Mouse (Mus musculus) liver, adult 2 months (tissue): ENCODE measurements at regions not wholly inside any gene's neighbourhood (a gene's known extent, or its start where the extent isn't known, plus 50 kb on each side); places are given as distances from the start of the nearest gene placed in this dataset.

ENCODE experiments used
- DNase-seq: peaks from one replicate; pipeline ENCODE4 v3.0.0-alpha.2; 2011; ENCODE audit warnings: low read depth, low spot score; ENCODE audit errors: extremely low read depth
- H3K27ac ChIP-seq: fragments of 200-500 bp; replicated peaks from 2 replicates; pipeline ENCODE4 v1.5.1; 2012; ENCODE audit warnings: low read depth, mild to moderate bottlenecking, control low read depth, inconsistent platforms, low read length; ENCODE audit not compliant: insufficient read depth
- H3K27me3 ChIP-seq: fragments of 200-500 bp; 2 replicates; pipeline ENCODE4 v1.6.1; 2012; ENCODE audit warnings: mild to moderate bottlenecking, moderate library complexity, low read length, inconsistent platforms; ENCODE audit not compliant: control insufficient read depth, insufficient read depth
- H3K36me3 ChIP-seq: fragments of 200-500 bp; 2 replicates; pipeline ENCODE4 v1.6.1; 2012; ENCODE audit warnings: low read length, inconsistent platforms; ENCODE audit not compliant: control insufficient read depth, insufficient read depth
- H3K4me1 ChIP-seq: fragments of 200-500 bp; 2 replicates; pipeline ENCODE4 v1.6.1; 2011; ENCODE audit warnings: low read length; ENCODE audit not compliant: control insufficient read depth, insufficient read depth
- H3K4me3 ChIP-seq: fragments of 200-500 bp; 2 replicates; pipeline ENCODE4 v1.5.1; 2011; ENCODE audit warnings: low read depth, mild to moderate bottlenecking, control low read depth, low read length, moderate library complexity; ENCODE audit not compliant: insufficient read depth
- H3K79me2 ChIP-seq: fragments of 200-500 bp; 2 replicates; pipeline ENCODE4 v1.6.1; 2012; ENCODE audit warnings: inconsistent platforms, mild to moderate bottlenecking, low read length, moderate library complexity; ENCODE audit not compliant: control insufficient read depth, insufficient read depth
- H3K9ac ChIP-seq: fragments of 200-500 bp; 2 replicates; pipeline ENCODE4 v1.6.1; 2012; ENCODE audit warnings: low read depth, mild to moderate bottlenecking, control low read depth, inconsistent platforms, low read length
- CTCF ChIP-seq: fragments of 200-500 bp; IDR thresholded peaks from 2 replicates; pipeline ENCODE4 v1.5.1; 2011; ENCODE audit warnings: low read depth, low read length, control low read depth
- POLR2A ChIP-seq: fragments of 200-500 bp; IDR thresholded peaks from 2 replicates; pipeline ENCODE4 v1.6.1; 2011; ENCODE audit warnings: low read length, control low read depth; ENCODE audit not compliant: insufficient read depth; ENCODE audit errors: extremely low read depth
- WGBS: fragments of 180-500 bp; shearing (Covaris S2); methylation state at CpG from one replicate; pipeline ENCODE4 v1.1.7; 2018; 5-methylcytosine and 5-hydroxymethylcytosine counted together

DNA sequence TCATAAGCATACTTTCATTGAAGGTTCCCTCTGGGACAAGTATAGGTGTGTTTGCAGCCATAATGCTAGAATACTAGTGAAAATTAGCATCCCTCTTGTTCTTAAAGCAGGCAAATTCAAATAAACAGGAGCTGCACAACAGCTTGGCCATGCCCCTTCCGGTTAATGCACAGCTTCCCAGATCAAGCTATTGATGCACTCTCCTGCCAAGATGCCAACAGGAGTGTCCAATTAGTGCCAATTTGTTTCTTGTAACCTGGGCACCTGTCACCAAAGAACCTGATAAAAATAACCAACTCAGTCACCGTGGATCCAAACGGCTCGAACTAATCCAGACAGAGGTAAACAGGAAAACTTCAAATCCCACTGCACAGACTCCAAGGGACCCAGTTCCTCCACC, 138.6 kb upstream of the Smarca2 start:
- no peak for DNase-seq
- 79% methylated on average over 4 of the region's 4 CpGs for WGBS
- Histone ChIP-seq H3K4me1 (no peaks in the 10 kb centered on the region), H3K4me3 (no peak overlapping the region), H3K79me2 (no peaks in the 10 kb centered on the region), H3K36me3 (no peaks in the 10 kb centered on the region), H3K9ac (no peak overlapping the region), H3K27me3 (no peaks in the 10 kb centered on the region; the same call in 1 of the 2 replicates), H3K27ac (no peak overlapping the region)
- no peak for TF ChIP-seq POLR2A
- no peak for TF ChIP-seq CTCF

DNA sequence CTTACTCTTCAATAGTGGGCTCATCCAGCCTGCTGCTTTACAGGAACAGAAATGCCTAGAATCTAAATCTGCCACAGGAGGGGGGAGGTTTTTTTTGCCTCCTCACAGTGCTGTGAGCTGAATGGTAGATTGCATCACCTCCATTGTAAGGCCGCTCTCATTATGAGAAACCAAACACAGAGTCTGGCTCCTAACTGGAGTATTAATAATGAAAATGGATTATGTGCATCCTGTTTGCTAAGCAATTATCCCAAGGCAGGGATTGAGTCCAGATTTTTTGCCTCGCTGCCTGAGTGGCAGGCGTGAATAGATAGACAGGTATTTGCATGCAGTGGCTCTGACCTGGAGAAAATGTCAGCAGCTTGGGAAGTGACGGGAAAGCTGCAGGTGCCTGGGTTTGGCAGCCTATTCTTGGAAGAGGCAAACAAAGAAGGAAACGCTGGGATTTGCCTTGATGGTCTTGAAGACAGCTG, 137.6 kb upstream of the Smarca2 start:
- no peak for TF ChIP-seq CTCF
- TF ChIP-seq POLR2A: no peak
- WGBS: 58% methylated on average over 5 of the region's 5 CpGs

DNA sequence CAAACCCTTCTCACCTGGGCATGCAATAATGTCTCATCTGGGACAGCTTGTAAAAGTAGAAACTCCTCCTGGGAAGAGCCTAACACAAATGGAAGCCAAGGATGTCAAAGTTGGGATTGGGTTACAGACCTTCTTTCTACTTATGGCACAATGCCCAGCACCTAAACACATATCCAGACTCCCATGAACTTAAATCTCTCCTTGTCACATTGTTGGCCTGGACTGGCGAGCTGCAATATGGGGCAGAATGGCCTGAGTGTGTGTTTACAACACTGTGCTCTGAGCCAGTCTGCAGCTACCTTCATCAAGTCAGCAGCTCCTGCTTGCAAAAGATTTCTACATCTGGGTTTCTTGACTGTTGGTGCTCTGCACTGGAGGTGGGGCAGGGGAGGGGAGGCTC, 132.2 kb upstream of the Smarca2 start:
- Histone ChIP-seq H3K36me3 (no peaks in the 10 kb centered on the region), H3K9ac (no peak overlapping the region), H3K4me3 (no peak overlapping the region), H3K79me2 (no peaks in the 10 kb centered on the region), H3K27me3 (no peaks in the 10 kb centered on the region; the same call in 1 of the 2 replicates), H3K4me1 (no peaks in the 10 kb centered on the region), H3K27ac (no peak overlapping the region)
- TF ChIP-seq CTCF: no peak
- no peak for TF ChIP-seq POLR2A
- WGBS: 84% methylated on average over 1 of the region's 1 CpGs
- no peak for DNase-seq

More for the DNA sequence above, 137.6 kb upstream of the Smarca2 start:
- no peak for DNase-seq
- no peaks in the 10 kb centered on the region for H3K4me1 ChIP-seq
- no peak overlapping the region for H3K27ac ChIP-seq
- H3K27me3 ChIP-seq: no peaks in the 10 kb centered on the region; the same call in 1 of the 2 replicates
- no peaks in the 10 kb centered on the region for H3K36me3 ChIP-seq
- no peak overlapping the region for H3K9ac ChIP-seq
- no peak overlapping the region for H3K4me3 ChIP-seq
- no peaks in the 10 kb centered on the region for H3K79me2 ChIP-seq

DNA sequence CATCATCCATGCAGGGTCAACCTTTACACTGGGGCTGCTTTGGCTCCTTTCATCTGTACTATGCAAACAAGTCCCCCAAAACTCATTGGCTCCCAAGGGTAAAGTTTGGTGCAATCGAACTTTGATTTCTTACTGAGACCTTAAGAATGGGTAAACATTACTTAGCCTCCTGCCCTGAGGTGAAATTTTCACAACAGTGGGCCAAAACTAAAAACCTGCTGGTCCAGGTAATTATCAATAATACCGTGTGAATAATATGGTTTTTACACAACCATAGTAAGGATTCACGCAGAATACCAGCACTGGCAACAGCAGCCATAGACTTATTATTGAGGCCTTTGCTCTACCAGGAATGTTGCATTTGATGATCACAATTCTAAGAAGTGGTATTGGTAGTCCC, 131.6 kb upstream of the Smarca2 start:
- H3K79me2 ChIP-seq: no peaks in the 10 kb centered on the region
- H3K36me3 ChIP-seq: no peaks in the 10 kb centered on the region
- no peaks in the 10 kb centered on the region for H3K4me1 ChIP-seq
- TF ChIP-seq POLR2A: no peak
- TF ChIP-seq CTCF: no peak
- no peak overlapping the region for H3K27ac ChIP-seq
- WGBS: 61% methylated on average over 3 of the region's 3 CpGs
- no peak for DNase-seq
- no peak overlapping the region for H3K4me3 ChIP-seq
- H3K27me3 ChIP-seq: no peaks in the 10 kb centered on the region
- no peak overlapping the region for H3K9ac ChIP-seq

DNA sequence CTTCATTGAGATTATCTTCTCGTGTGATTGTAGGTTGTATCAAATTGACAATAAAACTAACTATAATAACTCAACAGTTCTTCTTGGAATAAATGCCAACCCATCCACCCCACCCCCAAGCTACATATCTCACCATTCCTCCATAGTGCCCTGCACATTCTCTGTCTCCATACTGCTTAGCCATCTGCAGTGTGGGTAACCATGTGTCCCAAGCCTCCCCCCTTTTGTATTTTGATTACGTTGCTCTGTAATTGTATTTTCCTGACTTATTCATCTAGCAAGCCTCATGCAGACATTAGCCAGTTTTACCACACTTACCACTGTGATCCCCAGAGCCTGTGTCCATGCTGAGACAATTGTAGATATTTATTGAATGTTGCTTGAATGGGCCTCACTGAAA, 129.7 kb upstream of the Smarca2 start:
- no peaks in the 10 kb centered on the region for H3K79me2 ChIP-seq
- DNase-seq: no peak
- H3K9ac ChIP-seq: no peak overlapping the region
- no peaks in the 10 kb centered on the region for H3K36me3 ChIP-seq
- H3K27ac ChIP-seq: no peak overlapping the region
- no peaks in the 10 kb centered on the region for H3K27me3 ChIP-seq
- TF ChIP-seq POLR2A (no peak), CTCF (no peak)
- WGBS: 82% methylated on average over 2 of the region's 2 CpGs
- H3K4me1 ChIP-seq: no peaks in the 10 kb centered on the region
- no peak overlapping the region for H3K4me3 ChIP-seq

DNA sequence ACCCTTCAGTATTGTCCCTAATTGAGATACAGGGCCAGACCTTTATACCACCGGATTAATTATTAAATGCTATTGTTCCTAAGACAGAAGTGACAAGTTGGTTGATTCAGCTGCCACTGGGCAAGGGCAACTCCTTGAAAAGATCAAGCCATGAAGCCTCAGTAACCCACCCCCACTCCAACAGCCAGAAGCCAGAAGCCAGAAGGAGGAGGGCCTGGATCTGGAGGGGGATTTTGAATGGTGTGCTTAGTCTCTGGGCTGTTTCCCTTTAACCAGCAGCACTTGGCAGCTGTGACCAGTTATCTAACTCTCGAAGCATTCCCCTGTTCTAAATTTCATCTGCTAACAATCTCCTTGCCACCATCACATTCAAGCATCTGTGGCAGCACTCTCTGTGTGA, 129.1 kb upstream of the Smarca2 start:
- H3K27me3 ChIP-seq: no peaks in the 10 kb centered on the region
- no peaks in the 10 kb centered on the region for H3K79me2 ChIP-seq
- H3K4me3 ChIP-seq: no peak overlapping the region
- H3K36me3 ChIP-seq: no peaks in the 10 kb centered on the region
- H3K4me1 ChIP-seq: no peaks in the 10 kb centered on the region
- H3K27ac ChIP-seq: no peak overlapping the region
- H3K9ac ChIP-seq: no peak overlapping the region
- TF ChIP-seq CTCF: no peak
- TF ChIP-seq POLR2A: no peak
- WGBS: 64% methylated on average over 2 of the region's 2 CpGs
- DNase-seq: no peak
